Mouse (Mus musculus) ES-E14 (cell line): Measurements from ENCODE around the gene Cops6. TPM values are rescaled to one million over a fixed set of nuclear protein-coding genes. Genes with fewer than 3 reads are reported as not detected.

Experiments used
- DNase-seq: peaks from one replicate; pipeline ENCODE4 v3.0.0-alpha.2; 2013; ENCODE audit warnings: low read depth, low spot score
- H3K27ac ChIP-seq: 2 replicates; pipeline ENCODE4 v1.5.1; 2012; ENCODE audit warnings: low read depth, mild to moderate bottlenecking, low read length, moderate library complexity, mixed read lengths; ENCODE audit not compliant: poor library complexity, insufficient read depth, severe bottlenecking
- H3K36me3 ChIP-seq: 2 replicates; pipeline ENCODE4 v1.6.1; 2012; ENCODE audit warnings: mild to moderate bottlenecking, low read length, moderate library complexity, mixed read lengths; ENCODE audit not compliant: control insufficient read depth, poor library complexity, insufficient read depth, severe bottlenecking
- H3K4me1 ChIP-seq, 2 experiments: fragments of 150-350 bp in 1 of 2; sonication (generic) in 1 of 2; 2 replicates each; pipeline ENCODE4 v1.6.1; 2012; ENCODE audit warnings: low read length in 2 of 2, mild to moderate bottlenecking in 1 of 2, mixed read lengths in 1 of 2; ENCODE audit not compliant: control insufficient read depth in 2 of 2, insufficient read depth in 2 of 2, poor library complexity in 1 of 2
- H3K4me3 ChIP-seq, 2 experiments: fragments of 150-350 bp in 1 of 2; sonication (generic) in 1 of 2; 2 replicates each; pipeline ENCODE4 v1.5.1; 2012; ENCODE audit warnings: low read length in 2 of 2, low read depth in 1 of 2, mild to moderate bottlenecking in 1 of 2, mixed read lengths in 1 of 2; ENCODE audit not compliant: insufficient read depth in 1 of 2, poor library complexity in 1 of 2, severe bottlenecking in 1 of 2
- H3K9ac ChIP-seq: 2 replicates; pipeline ENCODE4 v1.6.1; 2012; ENCODE audit warnings: low read depth, mild to moderate bottlenecking, low read length, mixed read lengths; ENCODE audit not compliant: poor library complexity, insufficient read depth, severe bottlenecking
- H3K9me3 ChIP-seq: fragments of 150-350 bp; sonication (generic); 2 replicates; pipeline ENCODE4 v1.6.1; 2012; ENCODE audit warnings: low read depth, mild to moderate bottlenecking, low read length; ENCODE audit not compliant: control insufficient read depth, insufficient read depth
- CHD2 ChIP-seq: IDR thresholded peaks from 2 replicates; pipeline ENCODE4 v1.6.1; 2014; ENCODE audit warnings: mild to moderate bottlenecking, low read depth, low read length, inconsistent platforms
- HCFC1 ChIP-seq: IDR thresholded peaks from 2 replicates; pipeline ENCODE4 v1.6.1; 2012; ENCODE audit warnings: low read length, inconsistent platforms, borderline replicate concordance; ENCODE audit not compliant: insufficient read depth
- MAFK ChIP-seq: IDR thresholded peaks from 2 replicates; pipeline ENCODE4 v1.6.1; 2014; ENCODE audit warnings: mild to moderate bottlenecking, low read depth, low read length, inconsistent platforms; ENCODE audit not compliant: insufficient read depth
- ZC3H11A ChIP-seq: IDR thresholded peaks from 2 replicates; pipeline ENCODE4 v1.6.1; 2012; ENCODE audit warnings: low read depth, mild to moderate bottlenecking, inconsistent platforms, low read length, borderline replicate concordance
- ZNF384 ChIP-seq: IDR thresholded peaks from 2 replicates; pipeline ENCODE4 v1.6.1; 2012; ENCODE audit warnings: low read depth, low read length, inconsistent platforms
- in situ Hi-C, 2 experiments: fragments of 600-800 bp; cut with MboI; formaldehyde crosslinking; loops; one replicate each; pipeline ENCODE4 v1.15.1; 2025; ENCODE audit warnings: low sequenced_read_pairs in 2 of 2, inconsistent platforms in 1 of 2; ENCODE audit not compliant: unreplicated experiment in 2 of 2
- total RNA-seq: library from RNA; depleted of rRNA; stranded (reverse); fragments of 300-350 nt; gene quantifications from 2 replicates; pipeline ENCODE4 v1.2.3, GENCODE M21; 2012; rRNA removed

The Cops6 gene
- total RNA-seq, 1 experiment = 122 TPM

GRCm38 (mm10) chr5:138207873-138208272 is 47.0 kb downstream of the Cops6 start:
- Histone ChIP-seq H3K9ac (no peak overlapping the region), H3K9me3 (no peaks in the 10 kb centered on the region), H3K36me3 (no peaks in the 10 kb centered on the region), H3K4me1 (no peaks in the 10 kb centered on the region), H3K4me3 (no peak overlapping the region), H3K27ac (no peak overlapping the region)
- in situ Hi-C loops = loop anchor here in 1 of 2 experiments (5.0 kb wide), 1 partner anchor 44 kb away; no protein-coding TSS in a partner anchor
- TF ChIP-seq MAFK (no peak), HCFC1 (no peak), CHD2 (no peak), ZNF384 (no peak), ZC3H11A (no peak)
- DNase-seq = no peak

Other genes with a start within 250 kb of the Cops6 start
- gene Cyp3a13, start 239.5 kb upstream of the Cops6 start, total RNA-seq = 0.26 and 0.31 TPM in 2 replicates
- gene Gjc3, start 198.0 kb upstream of the Cops6 start, total RNA-seq = 0.04 TPM in 1 of 2 replicates, not detected in the other
- not detected in 2 replicates for gene Azgp1, start 179.6 kb upstream of the Cops6 start, total RNA-seq
- gene Smok3a, start 139.8 kb upstream of the Cops6 start, total RNA-seq = not detected in 2 replicates
- not detected in 2 replicates for gene Smok3b, start 139.6 kb upstream of the Cops6 start, total RNA-seq
- gene Smok3c, start 107.9 kb upstream of the Cops6 start, total RNA-seq = not detected in 2 replicates
- gene Zkscan1, start 76.0 kb upstream of the Cops6 start, total RNA-seq = 9.8 and 10.5 TPM in 2 replicates
- 12.2 and 15.5 TPM in 2 replicates for gene Zscan21, start 44.2 kb upstream of the Cops6 start, total RNA-seq
- 3.7 and 5.3 TPM in 2 replicates for gene Zfp113, start 5.3 kb upstream of the Cops6 start, total RNA-seq
- 42.7 and 44.9 TPM in 2 replicates for gene Ap4m1, start 10.9 kb downstream of the Cops6 start, total RNA-seq
- 327 and 403 TPM in 2 replicates for gene Mcm7, start 11.4 kb downstream of the Cops6 start, total RNA-seq
- gene Taf6, start 26.4 kb downstream of the Cops6 start, total RNA-seq = 59.3 and 81.1 TPM in 2 replicates
- gene Cnpy4, start 26.4 kb downstream of the Cops6 start, total RNA-seq = 43.5 and 59.5 TPM in 2 replicates
- gene Mblac1, start 33.2 kb downstream of the Cops6 start, total RNA-seq = 2.5 and 3.1 TPM in 2 replicates
- 0.09 TPM in 1 of 2 replicates, not detected in the other for gene Nxpe5, start 64.8 kb downstream of the Cops6 start, total RNA-seq
- 87.2 and 87.3 TPM in 2 replicates for gene Lamtor4, start 94.4 kb downstream of the Cops6 start, total RNA-seq
- 13.7 and 16.2 TPM in 2 replicates for gene BC037034, start 103.0 kb downstream of the Cops6 start, total RNA-seq
- gene Gal3st4, start 111.8 kb downstream of the Cops6 start, total RNA-seq = 0.58 and 0.94 TPM in 2 replicates
- gene Gm43720, start 118.9 kb downstream of the Cops6 start, total RNA-seq = not detected in 2 replicates
- gene Gpc2, start 118.9 kb downstream of the Cops6 start, total RNA-seq = 14.9 and 20.2 TPM in 2 replicates
- gene Stag3, start 119.2 kb downstream of the Cops6 start, total RNA-seq = 101 and 108 TPM in 2 replicates
- gene Pvrig, start 180.9 kb downstream of the Cops6 start, total RNA-seq = 1.2 TPM in 2 replicates